Mouse (Mus musculus) hindbrain, embryonic 14.5 days (tissue): ENCODE measurements around the gene Pagr1a. TPM values are rescaled to one million over a fixed set of nuclear protein-coding genes. Genes with fewer than 3 reads are reported as not detected.
A peak's percentile ranks its signal among the peaks of the same experiment; 100 is the strongest.

Experiments
- ATAC-seq: fragments of 200-750 bp; cut with Nextera tagmentation; 2 replicates; pipeline ENCODE4 v1.8.0; 2017; ENCODE audit warnings: moderate number of reproducible peaks, mild to moderate bottlenecking, moderate TSS enrichment, moderate library complexity; ENCODE audit not compliant: low FRiP score
- DNase-seq: peaks from one replicate; pipeline ENCODE4 v3.0.0-alpha.2; 2015; ENCODE audit warnings: low spot score
- H3K27ac ChIP-seq: fragments of 300-500 bp; sonication (generic); 2 replicates; pipeline ENCODE4 v1.5.1; 2014; ENCODE audit warnings: mild to moderate bottlenecking, moderate library complexity
- H3K27me3 ChIP-seq: fragments of 300-500 bp; sonication (generic); 2 replicates; pipeline ENCODE4 v1.6.1; 2014; ENCODE audit warnings: mild to moderate bottlenecking, low read length, mixed read lengths; ENCODE audit not compliant: control insufficient read depth, insufficient read depth
- H3K36me3 ChIP-seq: fragments of 300-500 bp; sonication (generic); replicated peaks from 2 replicates; pipeline ENCODE4 v1.6.1; 2014; ENCODE audit not compliant: control insufficient read depth, insufficient read depth
- H3K4me1 ChIP-seq: fragments of 300-500 bp; sonication (generic); replicated peaks from 2 replicates; pipeline ENCODE4 v1.6.1; 2014; ENCODE audit warnings: antibody characterized with exemption, low read length, mixed read lengths; ENCODE audit not compliant: control insufficient read depth, insufficient read depth
- H3K4me2 ChIP-seq: fragments of 300-500 bp; sonication (generic); replicated peaks from 2 replicates; pipeline ENCODE4 v1.6.1; 2014; ENCODE audit warnings: mild to moderate bottlenecking, moderate library complexity
- H3K4me3 ChIP-seq: fragments of 300-500 bp; sonication (generic); replicated peaks from 2 replicates; pipeline ENCODE4 v1.5.1; 2014; ENCODE audit warnings: mild to moderate bottlenecking, low read length
- H3K9ac ChIP-seq: fragments of 300-500 bp; sonication (generic); 2 replicates; pipeline ENCODE4 v1.6.1; 2014
- H3K9me3 ChIP-seq: fragments of 300-500 bp; sonication (generic); 2 replicates; pipeline ENCODE4 v1.6.1; 2016; ENCODE audit warnings: low read length; ENCODE audit not compliant: control insufficient read depth
- WGBS: fragments of 180-500 bp; shearing (Covaris S2); extraction: QIAGEN DNeasy Blood & Tissue Kit; methylation state at CpG from one replicate; pipeline ENCODE4 v1.1.7; 2014; 5-methylcytosine and 5-hydroxymethylcytosine counted together
- polyA plus RNA-seq: library from polyadenylated mRNA; unstranded; fragments of >200 nt; fragmentation: Nextera tagmentation; extraction: Ambion mirVana; gene quantifications from 2 replicates; pipeline ENCODE4 v1.2.1, GENCODE M21; 2014

The Pagr1a gene
- polyA plus RNA-seq, 1 experiment from 2014 or later, result 38.6 TPM

DNA sequence TGATC lies 869 bp downstream of the Pagr1a start, which contains the start of gene Pagr1b:
Gene Pagr1b, minus strand, starts transcription at position 4 of the 5 bp plus-strand sequence.
- DNase-seq, result no peak
- ATAC-seq, result no peak
- H3K36me3 ChIP-seq, result peaks cover 38% of the 10 kb centered on the region
- H3K4me1 ChIP-seq, result peaks cover 44% of the 10 kb centered on the region
- H3K9ac ChIP-seq, result peak within 1 kb of the TSS; percentile 90
- no peaks in the 10 kb centered on the region for H3K9me3 ChIP-seq
- peak within 1 kb of the TSS; percentile 96 for H3K27ac ChIP-seq
- H3K4me2 ChIP-seq, result peak within 1 kb of the TSS; percentile 76
- peak within 1 kb of the TSS; percentile 57 for H3K4me3 ChIP-seq
- H3K27me3 ChIP-seq, result no peaks in the 10 kb centered on the region

- peak overlapping the region; percentile 57 for H3K4me3 ChIP-seq
- H3K27ac ChIP-seq, result peak overlapping the region; percentile 96
- peaks cover 42% of the 10 kb centered on the region for H3K4me1 ChIP-seq
- H3K9ac ChIP-seq, result peak overlapping the region; percentile 90
- ATAC-seq (no peak), DNase-seq (no peak)
- H3K36me3 ChIP-seq, result peaks cover 38% of the 10 kb centered on the region
- WGBS, result 2% methylated on average over 10 of the region's 10 CpGs
- peak overlapping the region; percentile 76 for H3K4me2 ChIP-seq
- no peaks in the 10 kb centered on the region for H3K9me3 ChIP-seq
- H3K27me3 ChIP-seq, result no peaks in the 10 kb centered on the region
These were observed 1.1 kb downstream of the Pagr1a start for GRCm38 (mm10) chr7:127016081-127016480.

DNA sequence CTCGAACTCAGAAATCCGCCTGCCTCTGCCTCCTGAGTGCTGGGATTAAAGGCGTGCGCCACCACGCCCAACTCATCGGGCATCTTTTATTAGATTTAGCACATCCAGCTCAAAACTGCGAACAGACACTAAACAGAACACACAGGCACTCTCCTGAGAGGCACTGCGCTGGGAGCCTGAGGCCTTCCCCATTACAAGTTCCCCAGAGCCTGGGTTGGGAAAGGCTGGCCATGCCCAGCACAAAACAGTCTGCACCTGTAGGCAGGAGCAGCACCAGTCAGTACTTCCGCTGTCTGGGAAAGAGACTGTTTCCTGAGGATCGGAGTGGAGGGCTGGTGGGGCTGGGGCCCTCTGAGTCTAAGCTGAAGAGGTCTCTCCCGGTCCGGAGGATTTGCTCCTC lies 2.2 kb downstream of the Pagr1a start:
- ATAC-seq (no peak), DNase-seq (no peak)
- Histone ChIP-seq H3K27me3 (no peaks in the 10 kb centered on the region), H3K4me2 (peak overlapping the region; percentile 76; the same call in 1 of the 2 replicates), H3K27ac (no peak overlapping the region), H3K9ac (no peak overlapping the region), H3K36me3 (peaks cover 38% of the 10 kb centered on the region), H3K4me1 (peaks cover 31% of the 10 kb centered on the region), H3K4me3 (no peak overlapping the region), H3K9me3 (no peaks in the 10 kb centered on the region)
- WGBS, result 96% methylated on average over 12 of the region's 12 CpGs

- Histone ChIP-seq H3K36me3 (peaks cover 38% of the 10 kb centered on the region), H3K9me3 (no peaks in the 10 kb centered on the region), H3K4me2 (peak within 1 kb of the TSS; percentile 76), H3K9ac (peak within 1 kb of the TSS; percentile 12), H3K4me1 (peaks cover 27% of the 10 kb centered on the region), H3K4me3 (peak within 1 kb of the TSS; percentile 14; the same call in 1 of the 2 replicates), H3K27me3 (no peaks in the 10 kb centered on the region), H3K27ac (no peak within 1 kb of the TSS)
- DNase-seq (no peak), ATAC-seq (no peak)
- WGBS, result 70% methylated on average over 11 of the region's 11 CpGs
These were observed 2.8 kb downstream of the Pagr1a start, which contains the start of gene Mvp for GRCm38 (mm10) chr7:127014320-127014719. Gene Mvp (minus strand): TSS chr7:127014621.

GRCm38 (mm10) chr7:127013385-127013784 lies 3.8 kb downstream of the Pagr1a start:
- Histone ChIP-seq H3K27me3 (no peaks in the 10 kb centered on the region), H3K4me3 (no peak overlapping the region), H3K27ac (no peak overlapping the region), H3K9me3 (no peaks in the 10 kb centered on the region), H3K9ac (no peak overlapping the region), H3K4me2 (no peak overlapping the region), H3K36me3 (peaks cover 38% of the 10 kb centered on the region), H3K4me1 (peaks cover 27% of the 10 kb centered on the region)
- no peak for DNase-seq
- WGBS, result 88% methylated on average over 6 of the region's 6 CpGs
- ATAC-seq, result no peak

DNA sequence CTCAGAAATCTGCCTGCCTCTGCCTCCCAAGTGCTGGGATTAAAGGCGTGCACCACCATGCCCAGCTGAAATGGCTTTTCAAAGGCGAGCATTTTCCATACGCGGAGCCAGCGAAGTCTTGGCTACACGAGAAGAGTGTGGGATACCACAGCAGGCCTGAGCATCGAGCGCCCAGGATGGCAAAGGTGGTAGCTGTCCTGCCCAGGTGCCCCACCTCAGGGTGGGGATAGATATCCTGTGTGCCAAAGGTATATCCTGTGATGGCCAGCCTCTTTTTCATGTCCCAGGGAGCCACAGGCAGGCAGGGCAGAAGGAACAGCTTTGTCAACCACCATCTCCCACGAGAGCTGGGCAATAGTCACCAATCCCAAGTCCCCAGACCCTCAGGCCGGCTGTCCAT lies 4.3 kb downstream of the Pagr1a start:
- no peak overlapping the region for H3K27ac ChIP-seq
- no peaks in the 10 kb centered on the region for H3K27me3 ChIP-seq
- WGBS, result 96% methylated on average over 10 of the region's 10 CpGs
- H3K9me3 ChIP-seq, result no peaks in the 10 kb centered on the region
- no peak overlapping the region for H3K9ac ChIP-seq
- H3K4me2 ChIP-seq, result no peak overlapping the region
- peaks cover 26% of the 10 kb centered on the region for H3K4me1 ChIP-seq
- DNase-seq, result no peak
- no peak for ATAC-seq
- no peak overlapping the region for H3K4me3 ChIP-seq
- H3K36me3 ChIP-seq, result peaks cover 38% of the 10 kb centered on the region

- H3K9me3 ChIP-seq, result no peaks in the 10 kb centered on the region
- H3K27ac ChIP-seq, result no peak overlapping the region
- no peak for ATAC-seq
- H3K4me3 ChIP-seq, result no peak overlapping the region
- peaks cover 38% of the 10 kb centered on the region for H3K36me3 ChIP-seq
- H3K27me3 ChIP-seq, result no peaks in the 10 kb centered on the region
- no peak for DNase-seq
- peaks cover 22% of the 10 kb centered on the region for H3K4me1 ChIP-seq
- no peak overlapping the region for H3K4me2 ChIP-seq
- WGBS, result 86% methylated on average over 6 of the region's 6 CpGs
- no peak overlapping the region for H3K9ac ChIP-seq
These were observed 4.8 kb downstream of the Pagr1a start for GRCm38 (mm10) chr7:127012374-127012773.

- no peak for ATAC-seq
- Histone ChIP-seq H3K27me3 (no peaks in the 10 kb centered on the region), H3K9ac (no peak overlapping the region), H3K4me1 (peaks cover 22% of the 10 kb centered on the region), H3K9me3 (no peaks in the 10 kb centered on the region), H3K4me3 (no peak overlapping the region), H3K27ac (no peak overlapping the region), H3K36me3 (peaks cover 38% of the 10 kb centered on the region), H3K4me2 (no peak overlapping the region)
- WGBS, result 82% methylated on average over 2 of the region's 2 CpGs
- DNase-seq, result no peak
These were observed 5.4 kb downstream of the Pagr1a start for GRCm38 (mm10) chr7:127011717-127012116.

- 93% methylated on average over 2 of the region's 2 CpGs for WGBS
These were observed 6.1 kb downstream of the Pagr1a start for GRCm38 (mm10) chr7:127011051-127011450.

DNA sequence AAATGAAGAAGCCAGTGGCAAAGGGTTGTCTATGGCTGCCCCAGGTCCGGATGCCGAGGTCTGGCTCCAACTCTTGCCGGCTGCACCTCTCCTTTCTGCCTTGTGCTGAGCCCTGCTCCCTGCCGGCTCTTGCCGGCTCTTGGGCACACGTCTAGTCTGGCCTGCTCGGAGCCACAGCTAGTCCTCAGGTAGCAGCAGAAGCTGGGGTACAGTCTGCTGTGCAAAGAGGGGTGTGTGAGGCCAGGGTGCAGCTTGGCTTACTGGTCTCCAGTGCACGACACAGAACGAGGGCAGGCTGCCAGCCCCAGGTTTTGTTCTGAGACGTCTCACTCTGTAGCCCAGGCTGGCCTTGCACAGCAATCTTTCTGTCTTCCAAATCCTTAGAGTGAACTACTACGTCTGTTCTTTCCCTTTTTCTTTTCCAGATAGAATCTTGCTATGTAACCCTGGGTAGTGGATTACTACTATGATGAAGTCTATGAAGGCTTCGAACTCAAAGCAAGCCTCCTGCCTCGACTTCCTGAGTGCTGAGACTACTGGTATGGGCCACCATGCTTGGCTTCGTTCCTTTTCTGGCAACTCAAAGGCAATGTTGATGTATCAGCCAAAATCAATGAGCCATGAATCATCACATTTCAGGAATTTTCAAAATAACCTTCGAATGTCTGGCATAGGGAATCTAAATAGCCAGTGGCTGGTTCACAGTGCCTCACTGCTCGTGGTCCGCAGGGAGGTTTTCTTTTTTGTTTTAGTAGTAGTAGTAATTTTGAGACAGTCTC lies 7.7 kb downstream of the Pagr1a start:
- no peak for ATAC-seq
- WGBS, result 82% methylated on average over 17 of the region's 17 CpGs

More at GRCm38 (mm10) chr7:127011051-127011450, 6.1 kb downstream of the Pagr1a start:
- Histone ChIP-seq H3K27ac (no peak overlapping the region), H3K4me2 (no peak overlapping the region), H3K36me3 (peaks cover 38% of the 10 kb centered on the region), H3K4me3 (no peak overlapping the region), H3K4me1 (peaks cover 21% of the 10 kb centered on the region), H3K9ac (no peak overlapping the region), H3K9me3 (no peaks in the 10 kb centered on the region), H3K27me3 (no peaks in the 10 kb centered on the region)
- DNase-seq (no peak), ATAC-seq (no peak)

More for the DNA sequence above, 7.7 kb downstream of the Pagr1a start:
- H3K36me3 ChIP-seq, result peaks cover 24% of the 10 kb centered on the region
- no peak overlapping the region for H3K4me3 ChIP-seq
- H3K4me2 ChIP-seq, result no peak overlapping the region
- H3K4me1 ChIP-seq, result peaks cover 8% of the 10 kb centered on the region; the same call in 1 of the 2 replicates
- H3K9me3 ChIP-seq, result no peaks in the 10 kb centered on the region
- no peaks in the 10 kb centered on the region for H3K27me3 ChIP-seq
- no peak overlapping the region for H3K27ac ChIP-seq
- no peak overlapping the region for H3K9ac ChIP-seq
- no peak for DNase-seq
